Mouse (Mus musculus): ENCODE data around the gene Cenps. TPM values are rescaled to one million over a fixed set of nuclear protein-coding genes. Genes with fewer than 3 reads are reported as not detected.

The Cenps gene
- polyA plus RNA-seq, 1 experiment from 2014 or later, result 37.0 TPM

- WGBS, result 81% methylated on average over 8 of the region's 8 CpGs
- H3K27me3 ChIP-seq (replicated peaks; ENCODE audit: control insufficient read depth, insufficient read depth, low read length), result no peaks in the 10 kb centered on the region
- ATAC-seq (replicated peaks; ENCODE audit: low FRiP score), result no peak
Measured at GRCm38 (mm10) chr4:149091364-149091763, 46.1 kb downstream of the Cenps start.

GRCm38 (mm10) chr4:149085381-149085780 lies 52.0 kb downstream of the Cenps start:
- Histone ChIP-seq H3K9ac (ENCODE audit: low read depth, low read length) (no peak overlapping the region), H3K4me2 (no peak overlapping the region), H3K4me1 (replicated peaks; ENCODE audit: control insufficient read depth, insufficient read depth, low read length) (peaks cover 3% of the 10 kb centered on the region; the same call in 1 of the 2 replicates), H3K9me3 (ENCODE audit: control insufficient read depth, low read length) (no peaks in the 10 kb centered on the region), H3K36me3 (ENCODE audit: control insufficient read depth, insufficient read depth, low read length) (no peaks in the 10 kb centered on the region), H3K27me3 (replicated peaks; ENCODE audit: control insufficient read depth, insufficient read depth, low read length) (no peaks in the 10 kb centered on the region), H3K27ac (ENCODE audit: low read depth, low read length) (no peak overlapping the region), H3K4me3 (ENCODE audit: low read depth, low read length) (no peak overlapping the region)
- no peak for ATAC-seq (replicated peaks; ENCODE audit: low FRiP score)
- DNase-seq (ENCODE audit: low spot score), result no peak
- 82% methylated on average over 5 of the region's 5 CpGs for WGBS

More at GRCm38 (mm10) chr4:149091364-149091763, 46.1 kb downstream of the Cenps start:
- no peak for DNase-seq (ENCODE audit: low spot score)
- H3K9me3 ChIP-seq (ENCODE audit: control insufficient read depth, low read length), result no peaks in the 10 kb centered on the region
- peaks cover 5% of the 10 kb centered on the region; the same call in 1 of the 2 replicates for H3K4me1 ChIP-seq (replicated peaks; ENCODE audit: control insufficient read depth, insufficient read depth, low read length)
- peaks cover 14% of the 10 kb centered on the region; the same call in 1 of the 2 replicates for H3K36me3 ChIP-seq (ENCODE audit: control insufficient read depth, insufficient read depth, low read length)
- no peak overlapping the region for H3K4me2 ChIP-seq
- H3K27ac ChIP-seq (ENCODE audit: low read depth, low read length), result no peak overlapping the region
- no peak overlapping the region for H3K9ac ChIP-seq (ENCODE audit: low read depth, low read length)
- H3K4me3 ChIP-seq (ENCODE audit: low read depth, low read length), result no peak overlapping the region

GRCm38 (mm10) chr4:149081528-149081927 lies 55.9 kb downstream of the Cenps start:
- Histone ChIP-seq H3K27ac (ENCODE audit: low read depth, low read length) (no peak overlapping the region), H3K36me3 (ENCODE audit: control insufficient read depth, insufficient read depth, low read length) (no peaks in the 10 kb centered on the region), H3K4me2 (no peak overlapping the region), H3K9me3 (ENCODE audit: control insufficient read depth, low read length) (no peaks in the 10 kb centered on the region), H3K4me1 (replicated peaks; ENCODE audit: control insufficient read depth, insufficient read depth, low read length) (peaks cover 7% of the 10 kb centered on the region; the same call in 1 of the 2 replicates), H3K27me3 (replicated peaks; ENCODE audit: control insufficient read depth, insufficient read depth, low read length) (no peaks in the 10 kb centered on the region), H3K9ac (ENCODE audit: low read depth, low read length) (no peak overlapping the region), H3K4me3 (ENCODE audit: low read depth, low read length) (no peak overlapping the region)
- DNase-seq (ENCODE audit: low spot score) (no peak), ATAC-seq (replicated peaks; ENCODE audit: low FRiP score) (no peak)
- WGBS, result 83% methylated on average over 17 of the region's 17 CpGs

GRCm38 (mm10) chr4:149080111-149080510 lies 57.3 kb downstream of the Cenps start:
- H3K27me3 ChIP-seq (replicated peaks; ENCODE audit: control insufficient read depth, insufficient read depth, low read length), result no peaks in the 10 kb centered on the region
- no peaks in the 10 kb centered on the region for H3K9me3 ChIP-seq (ENCODE audit: control insufficient read depth, low read length)
- no peak overlapping the region for H3K4me2 ChIP-seq
- ATAC-seq (replicated peaks; ENCODE audit: low FRiP score) (no peak), DNase-seq (ENCODE audit: low spot score) (no peak)
- WGBS, result 79% methylated on average over 8 of the region's 8 CpGs
- H3K27ac ChIP-seq (ENCODE audit: low read depth, low read length), result no peak overlapping the region
- peaks cover 12% of the 10 kb centered on the region for H3K4me1 ChIP-seq (replicated peaks; ENCODE audit: control insufficient read depth, insufficient read depth, low read length)
- H3K9ac ChIP-seq (ENCODE audit: low read depth, low read length), result no peak overlapping the region
- H3K4me3 ChIP-seq (ENCODE audit: low read depth, low read length), result no peak overlapping the region
- H3K36me3 ChIP-seq (ENCODE audit: control insufficient read depth, insufficient read depth, low read length), result no peaks in the 10 kb centered on the region

- no peaks in the 10 kb centered on the region for H3K9me3 ChIP-seq (ENCODE audit: control insufficient read depth, low read length)
- WGBS, result 72% methylated on average over 6 of the region's 6 CpGs
- peaks cover 12% of the 10 kb centered on the region for H3K4me1 ChIP-seq (replicated peaks; ENCODE audit: control insufficient read depth, insufficient read depth, low read length)
- no peak overlapping the region for H3K4me3 ChIP-seq (ENCODE audit: low read depth, low read length)
- DNase-seq (ENCODE audit: low spot score) (no peak), ATAC-seq (replicated peaks; ENCODE audit: low FRiP score) (no peak)
- no peak overlapping the region for H3K27ac ChIP-seq (ENCODE audit: low read depth, low read length)
- no peak overlapping the region for H3K9ac ChIP-seq (ENCODE audit: low read depth, low read length)
- no peaks in the 10 kb centered on the region for H3K27me3 ChIP-seq (replicated peaks; ENCODE audit: control insufficient read depth, insufficient read depth, low read length)
- H3K4me2 ChIP-seq, result no peak overlapping the region
- no peaks in the 10 kb centered on the region for H3K36me3 ChIP-seq (ENCODE audit: control insufficient read depth, insufficient read depth, low read length)
Measured at GRCm38 (mm10) chr4:149079629-149080028, 57.8 kb downstream of the Cenps start.

GRCm38 (mm10) chr4:149078261-149078660 lies 59.2 kb downstream of the Cenps start:
- no peak overlapping the region for H3K4me3 ChIP-seq (ENCODE audit: low read depth, low read length)
- no peaks in the 10 kb centered on the region; the same call in 1 of the 2 replicates for H3K36me3 ChIP-seq (ENCODE audit: control insufficient read depth, insufficient read depth, low read length)
- DNase-seq (ENCODE audit: low spot score) (no peak), ATAC-seq (replicated peaks; ENCODE audit: low FRiP score) (no peak)
- H3K4me2 ChIP-seq, result no peak overlapping the region
- H3K27ac ChIP-seq (ENCODE audit: low read depth, low read length), result no peak overlapping the region
- no peaks in the 10 kb centered on the region for H3K27me3 ChIP-seq (replicated peaks; ENCODE audit: control insufficient read depth, insufficient read depth, low read length)
- H3K9me3 ChIP-seq (ENCODE audit: control insufficient read depth, low read length), result no peaks in the 10 kb centered on the region
- no peak overlapping the region for H3K9ac ChIP-seq (ENCODE audit: low read depth, low read length)
- 63% methylated on average over 4 of the region's 4 CpGs for WGBS
- H3K4me1 ChIP-seq (replicated peaks; ENCODE audit: control insufficient read depth, insufficient read depth, low read length), result peaks cover 12% of the 10 kb centered on the region

Other genes with a start within 250 kb of the Cenps start
- 45.2 and 46.8 TPM in 2 replicates for gene Pex14, start 37.8 kb downstream of the Cenps start, polyA plus RNA-seq (2014; fragmentation: Nextera tagmentation; extraction: Ambion mirVana)
- gene Dffa, start 33.5 kb downstream of the Cenps start, polyA plus RNA-seq (2014; fragmentation: Nextera tagmentation; extraction: Ambion mirVana), result 37.4 and 37.7 TPM in 2 replicates
- 0.26 and 0.38 TPM in 2 replicates for gene Cort, start 10.9 kb downstream of the Cenps start, polyA plus RNA-seq (2014; fragmentation: Nextera tagmentation; extraction: Ambion mirVana)
- gene Pgd, start 29.1 kb upstream of the Cenps start, polyA plus RNA-seq (2014; fragmentation: Nextera tagmentation; extraction: Ambion mirVana), result 49.9 and 57.3 TPM in 2 replicates
- 13.9 and 14.8 TPM in 2 replicates for gene Kif1b, start 170.1 kb upstream of the Cenps start, polyA plus RNA-seq (2014; fragmentation: Nextera tagmentation; extraction: Ambion mirVana)

Measured in liver, embryonic 11.5 days (tissue).